Mouse (Mus musculus) liver, postnatal 0 days (tissue): ENCODE measurements around the gene Dscam.

Source experiments
- CTCF ChIP-seq: sonication (generic); IDR thresholded peaks from 2 replicates; pipeline ENCODE4 v1.5.1; 2016; ENCODE audit warnings: antibody characterized with exemption, low read depth
- EP300 ChIP-seq: IDR thresholded peaks from 2 replicates; pipeline ENCODE4 v1.6.1; 2016; ENCODE audit warnings: antibody characterized with exemption, low read depth, mild to moderate bottlenecking

DNA sequence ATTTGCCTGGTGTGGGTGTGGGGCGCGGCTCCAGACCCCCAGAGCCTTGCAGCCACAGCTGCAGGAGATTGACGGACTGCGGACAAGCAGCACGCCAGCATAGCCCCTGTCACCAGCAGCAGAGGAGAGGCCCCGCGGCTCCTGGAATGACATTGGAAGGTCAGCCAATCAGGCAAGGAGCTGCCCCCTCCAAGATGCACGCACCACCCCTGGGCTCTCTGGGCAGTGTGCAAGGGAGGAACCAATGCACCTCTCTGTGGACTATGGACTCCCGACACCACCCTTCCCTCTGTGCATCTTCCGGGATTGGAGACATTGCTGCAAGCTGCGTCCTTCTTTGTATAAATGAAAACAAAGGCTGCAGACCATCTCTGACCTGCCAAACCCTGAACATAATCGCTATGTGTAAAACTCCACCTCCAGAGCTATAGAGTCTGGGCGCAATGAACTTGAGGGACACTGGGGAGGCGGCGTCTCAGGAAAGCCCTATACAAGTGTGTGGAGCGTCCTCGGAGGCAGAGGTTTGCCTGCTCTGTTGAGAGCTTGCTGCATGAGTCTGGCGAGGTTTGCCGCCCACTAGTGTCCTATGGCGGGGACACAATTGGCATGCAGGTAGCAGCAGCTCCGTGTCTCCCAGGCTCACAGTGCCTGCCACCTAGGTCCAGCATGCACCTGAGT lies 5.0 kb downstream of the Dscam start:
- TF ChIP-seq CTCF: peak; percentile 64
- TF ChIP-seq EP300: no peak
